ENCODE assay signal across 10 mouse cellular contexts in genomic region chr7:46279946-46280345, GRCm38 (mm10). TPM values are rescaled to one million over a fixed set of nuclear protein-coding genes. Genes with fewer than 3 reads are reported as not detected.
DNase-seq lines count a peak whose midpoint lies in the region; ATAC-seq and TF ChIP-seq lines count a peak whose summit lies in the region.
"Had no signal": no experiment of that assay in that cellular context is flagged by ENCODE, and none has a peak within 500 bp of the region (broad histone marks: within the 10 kb centered on the region; RNA-seq: fewer than 3 reads in every experiment).

No protein-coding gene starts in this region.

- no peak for TF ChIP-seq POLR2A in brain, embryonic 14.5 days (IDR thresholded peaks at IDR 0.05; ENCODE audit: borderline replicate concordance, extremely low read depth, insufficient read depth, insufficient read length, poor library complexity, severe bottlenecking)

- no peak overlapping the region for H3K9ac ChIP-seq in heart, postnatal 0 days (replicated peaks; ENCODE audit: low read depth, low read length)
- H3K9ac ChIP-seq in heart, embryonic 12.5 days = no peak overlapping the region
- H3K9ac ChIP-seq in forebrain, embryonic 15.5 days (replicated peaks) = no peak overlapping the region
- H3K9ac ChIP-seq in midbrain, embryonic 14.5 days (replicated peaks; ENCODE audit: low read length) = no peak overlapping the region
- H3K9ac ChIP-seq: embryonic facial prominence, embryonic 15.5 days; lung, embryonic 15.5 days had no signal

- no peak overlapping the region for H3K4me2 ChIP-seq in heart, postnatal 0 days (ENCODE audit: low read depth, low read length)
- H3K4me2 ChIP-seq in heart, embryonic 12.5 days = no peak overlapping the region
- no peak overlapping the region for H3K4me2 ChIP-seq in forebrain, embryonic 15.5 days (replicated peaks)
- no peak overlapping the region for H3K4me2 ChIP-seq in midbrain, embryonic 14.5 days (ENCODE audit: low read length)
- H3K4me2 ChIP-seq: embryonic facial prominence, embryonic 15.5 days; lung, embryonic 15.5 days had no signal

- H3K4me1 ChIP-seq in heart, postnatal 0 days (ENCODE audit: control insufficient read depth, insufficient read depth) = no peaks in the 10 kb centered on the region; the same call in 1 of the 2 replicates
- H3K4me1 ChIP-seq in heart, embryonic 12.5 days (replicated peaks) = peaks cover 9% of the 10 kb centered on the region; the same call in 1 of the 2 replicates
- H3K4me1 ChIP-seq in E14TG2a.4 (replicated peaks; ENCODE audit: low read depth, low read length) = no peaks in the 10 kb centered on the region
- H3K4me1 ChIP-seq in forebrain, embryonic 15.5 days = no peaks in the 10 kb centered on the region
- no peaks in the 10 kb centered on the region for H3K4me1 ChIP-seq in midbrain, embryonic 14.5 days (ENCODE audit: control insufficient read depth, insufficient read depth, low read length)
- H3K4me1 ChIP-seq: embryonic facial prominence, embryonic 15.5 days had no signal

- H3K27me3 ChIP-seq in heart, postnatal 0 days (ENCODE audit: control insufficient read depth, insufficient read depth, low read length) = peaks cover 5% of the 10 kb centered on the region; the same call in 1 of the 2 replicates
- H3K27me3 ChIP-seq in heart, embryonic 12.5 days (replicated peaks) = peaks cover 63% of the 10 kb centered on the region
- peaks cover 3% of the 10 kb centered on the region; the same call in 1 of the 2 replicates for H3K27me3 ChIP-seq in E14TG2a.4 (ENCODE audit: insufficient read depth, low read length)
- H3K27me3 ChIP-seq in forebrain, embryonic 15.5 days = no peaks in the 10 kb centered on the region
- no peaks in the 10 kb centered on the region for H3K27me3 ChIP-seq in midbrain, embryonic 14.5 days (ENCODE audit: control insufficient read depth, insufficient read depth, low read length)
- H3K27me3 ChIP-seq: lung, embryonic 15.5 days had no signal

- no peaks in the 10 kb centered on the region for H3K36me3 ChIP-seq in heart, postnatal 0 days (replicated peaks; ENCODE audit: control insufficient read depth, insufficient read depth, low read length)
- H3K36me3 ChIP-seq in heart, embryonic 12.5 days = no peaks in the 10 kb centered on the region
- H3K36me3 ChIP-seq in E14TG2a.4 (ENCODE audit: insufficient read depth, low read length) = no peaks in the 10 kb centered on the region
- no peaks in the 10 kb centered on the region for H3K36me3 ChIP-seq in forebrain, embryonic 15.5 days
- H3K36me3 ChIP-seq in midbrain, embryonic 14.5 days (ENCODE audit: control insufficient read depth, insufficient read depth, low read length) = no peaks in the 10 kb centered on the region
- H3K36me3 ChIP-seq: embryonic facial prominence, embryonic 15.5 days; lung, embryonic 15.5 days had no signal

- peak; percentile 69 for TF ChIP-seq CTCF in heart, postnatal 0 days (IDR thresholded peaks at IDR 0.05; ENCODE audit: low read depth)
- peak; percentile 59 for TF ChIP-seq CTCF in E14TG2a.4 (conservative IDR thresholded peaks at IDR 0.05; ENCODE audit: low read length)
- TF ChIP-seq CTCF in brain, embryonic 14.5 days (IDR thresholded peaks at IDR 0.05; ENCODE audit: borderline replicate concordance, extremely low read depth, insufficient read depth, insufficient read length) = peak; percentile 73; the same call in 1 of the 2 replicates

- no peak overlapping the region for H3K27ac ChIP-seq in heart, postnatal 0 days (ENCODE audit: low read depth)
- H3K27ac ChIP-seq in heart, embryonic 12.5 days (ENCODE audit: poor library complexity, severe bottlenecking) = no peak overlapping the region
- no peak overlapping the region for H3K27ac ChIP-seq in forebrain, embryonic 15.5 days (replicated peaks)
- no peak overlapping the region for H3K27ac ChIP-seq in midbrain, embryonic 14.5 days (replicated peaks; ENCODE audit: low read depth, low read length)
- H3K27ac ChIP-seq: embryonic facial prominence, embryonic 15.5 days; lung, embryonic 15.5 days had no signal

- no peak for ATAC-seq in heart, postnatal 0 days (ENCODE audit: insufficient read depth, low read depth)
- ATAC-seq in heart, embryonic 12.5 days (ENCODE audit: insufficient number of reproducible peaks, low FRiP score) = no peak
- ATAC-seq in forebrain, embryonic 15.5 days (replicated peaks) = 0 out of 2 replicates have a peak, but pooled peaks have one; percentile 32
- ATAC-seq in midbrain, embryonic 14.5 days (ENCODE audit: low FRiP score, low TSS enrichment) = no peak

- peak; percentile 25 for DNase-seq in heart, postnatal 0 days (ENCODE audit: low spot score)
- DNase-seq in brain, embryonic 14.5 days (ENCODE audit: low read depth) = peak; percentile 87
- DNase-seq in layer of hippocampus, postnatal 10 days (ENCODE audit: low spot score in 2 of 2) = peak; percentile 75 to 79
- DNase-seq in midbrain, embryonic 14.5 days = peak; percentile 89
- DNase-seq in thymus, postnatal 14 days = peak; percentile 61

- WGBS in heart, postnatal 0 days = 15% methylated on average over 6 of the region's 6 CpGs
- 16% methylated on average over 6 of the region's 6 CpGs for WGBS in heart, embryonic 12.5 days
- 18% methylated on average over 6 of the region's 6 CpGs for WGBS in forebrain, embryonic 15.5 days
- 15% methylated on average over 6 of the region's 6 CpGs for WGBS in midbrain, embryonic 14.5 days

- no peak for TF ChIP-seq EP300 in heart, postnatal 0 days (IDR thresholded peaks at IDR 0.05; ENCODE audit: low read depth)

- H3K4me3 ChIP-seq in heart, postnatal 0 days (ENCODE audit: low read depth, low read length) = no peak overlapping the region
- H3K4me3 ChIP-seq in heart, embryonic 12.5 days = no peak overlapping the region
- no peak overlapping the region for H3K4me3 ChIP-seq in E14TG2a.4 (replicated peaks; ENCODE audit: low read length)
- H3K4me3 ChIP-seq in forebrain, embryonic 15.5 days = no peak overlapping the region
- no peak overlapping the region for H3K4me3 ChIP-seq in midbrain, embryonic 14.5 days (replicated peaks; ENCODE audit: low read depth, low read length)
- H3K4me3 ChIP-seq: embryonic facial prominence, embryonic 15.5 days; lung, embryonic 15.5 days had no signal

- no peaks in the 10 kb centered on the region for H3K9me3 ChIP-seq in heart, postnatal 0 days (replicated peaks; ENCODE audit: control insufficient read depth, low read length)
- H3K9me3 ChIP-seq in heart, embryonic 12.5 days (replicated peaks) = no peaks in the 10 kb centered on the region
- H3K9me3 ChIP-seq in E14TG2a.4 (ENCODE audit: low read length) = no peaks in the 10 kb centered on the region
- no peaks in the 10 kb centered on the region for H3K9me3 ChIP-seq in forebrain, embryonic 15.5 days
- no peaks in the 10 kb centered on the region for H3K9me3 ChIP-seq in midbrain, embryonic 14.5 days (ENCODE audit: control insufficient read depth, low read length)
- H3K9me3 ChIP-seq: embryonic facial prominence, embryonic 15.5 days; lung, embryonic 15.5 days had no signal

RNA-seq across cellular contexts. Expression of gene Otog, which starts 39.2 kb away (rescaled TPM):
- total RNA-seq in heart, postnatal 0 days (2014; rRNA removed; ENCODE audit: low replicate concordance) = not detected in 2 replicates
- polyA plus RNA-seq in heart, postnatal 0 days (2015; fragmentation: Nextera tagmentation; extraction: Ambion mirVana) = not detected in 2 replicates
- not detected in 2 replicates for polyA plus RNA-seq in heart, embryonic 12.5 days (2016; fragmentation: Nextera tagmentation; extraction: Ambion mirVana)
- polyA plus RNA-seq in brain, embryonic 14.5 days (2012; rRNA removed) = 0.06 and 0.22 TPM in 2 replicates
- 0.05 TPM in 1 of 2 replicates, not detected in the other for polyA plus RNA-seq in forebrain, embryonic 15.5 days (2015; fragmentation: Nextera tagmentation; extraction: Ambion mirVana)
- total RNA-seq in layer of hippocampus, postnatal 10 days (2021) = under 1 TPM; 0.07 TPM
- polyA plus RNA-seq in midbrain, embryonic 14.5 days (2014; fragmentation: Nextera tagmentation; extraction: Ambion mirVana) = 0.03 and 0.07 TPM in 2 replicates
- polyA plus RNA-seq: lung, embryonic 15.5 days had no signal

RNA-seq across cellular contexts. Expression of gene Ush1c, which starts 41.6 kb away (rescaled TPM):
- total RNA-seq in heart, postnatal 0 days (2014; rRNA removed; ENCODE audit: low replicate concordance) = 1.3 and 5.5 TPM in 2 replicates
- 1.9 and 2.7 TPM in 2 replicates for polyA plus RNA-seq in heart, postnatal 0 days (2015; fragmentation: Nextera tagmentation; extraction: Ambion mirVana)
- polyA plus RNA-seq in heart, embryonic 12.5 days (2016; fragmentation: Nextera tagmentation; extraction: Ambion mirVana) = 2.3 and 2.4 TPM in 2 replicates
- 0.79 and 1.2 TPM in 2 replicates for polyA plus RNA-seq in brain, embryonic 14.5 days (2012; rRNA removed)
- 2.2 TPM in 2 replicates for polyA plus RNA-seq in forebrain, embryonic 15.5 days (2015; fragmentation: Nextera tagmentation; extraction: Ambion mirVana)
- under 1 TPM in 1 of 2 experiments, not detected in 1; 0.21 TPM for total RNA-seq in layer of hippocampus, postnatal 10 days (2021)
- 0.83 and 1.7 TPM in 2 replicates for polyA plus RNA-seq in midbrain, embryonic 14.5 days (2014; fragmentation: Nextera tagmentation; extraction: Ambion mirVana)

Comparison
In these comparisons a context has a peak if more than half of its experiments do, and no peak if none do; other contexts are left out.
1. DNase-seq: peak in every context shown above with its lines; median percentile 89 in midbrain, embryonic 14.5 days; 87 in brain, embryonic 14.5 days; 77 in layer of hippocampus, postnatal 10 days; 61 in thymus, postnatal 14 days; 25 in heart, postnatal 0 days.